Mouse (Mus musculus): ENCODE results near the gene Clcn1.
A peak's percentile ranks its signal among the peaks of the same experiment; 100 is the strongest.

Gene Clcn1

GRCm38 (mm10) chr6:42350021-42350967 lies 63.8 kb downstream of the Clcn1 start:
- peak; percentile 77 for DNase-seq (ENCODE audit: low read depth, low spot score)

DNA sequence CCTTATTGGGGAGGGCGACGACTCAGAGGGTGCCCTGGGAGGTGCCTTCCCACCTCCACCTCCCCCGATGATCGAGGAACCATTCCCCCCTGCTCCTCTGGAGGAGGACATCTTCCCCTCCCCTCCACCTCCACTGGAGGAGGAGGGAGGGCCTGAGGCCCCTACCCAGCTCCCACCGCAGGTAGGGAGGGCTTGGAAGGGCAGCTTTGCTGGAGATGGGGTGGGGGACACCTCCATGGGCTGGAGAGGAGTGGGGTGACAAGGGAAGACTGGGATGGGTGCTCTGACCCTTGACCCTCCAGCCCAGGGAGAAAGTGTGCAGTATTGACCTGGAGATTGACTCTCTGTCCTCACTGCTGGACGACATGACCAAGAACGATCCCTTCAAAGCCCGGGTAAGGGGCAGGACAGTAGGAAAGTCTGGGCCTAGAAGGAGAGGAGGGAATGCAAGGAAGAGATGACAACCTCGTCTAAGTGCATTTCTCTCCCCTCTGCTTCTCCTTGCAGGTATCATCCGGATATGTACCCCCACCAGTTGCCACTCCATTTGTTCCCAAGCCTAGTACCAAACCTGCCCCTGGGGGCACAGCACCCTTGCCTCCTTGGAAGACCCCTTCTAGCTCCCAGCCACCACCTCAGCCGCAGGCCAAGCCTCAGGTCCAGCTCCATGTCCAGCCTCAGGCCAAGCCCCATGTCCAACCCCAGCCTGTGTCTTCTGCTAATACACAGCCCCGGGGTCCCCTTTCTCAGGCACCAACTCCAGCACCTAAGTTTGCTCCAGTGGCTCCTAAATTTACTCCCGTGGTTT lies 64.7 kb downstream of the Clcn1 start:
- no peak for DNase-seq (ENCODE audit: low read depth, low spot score)

DNA sequence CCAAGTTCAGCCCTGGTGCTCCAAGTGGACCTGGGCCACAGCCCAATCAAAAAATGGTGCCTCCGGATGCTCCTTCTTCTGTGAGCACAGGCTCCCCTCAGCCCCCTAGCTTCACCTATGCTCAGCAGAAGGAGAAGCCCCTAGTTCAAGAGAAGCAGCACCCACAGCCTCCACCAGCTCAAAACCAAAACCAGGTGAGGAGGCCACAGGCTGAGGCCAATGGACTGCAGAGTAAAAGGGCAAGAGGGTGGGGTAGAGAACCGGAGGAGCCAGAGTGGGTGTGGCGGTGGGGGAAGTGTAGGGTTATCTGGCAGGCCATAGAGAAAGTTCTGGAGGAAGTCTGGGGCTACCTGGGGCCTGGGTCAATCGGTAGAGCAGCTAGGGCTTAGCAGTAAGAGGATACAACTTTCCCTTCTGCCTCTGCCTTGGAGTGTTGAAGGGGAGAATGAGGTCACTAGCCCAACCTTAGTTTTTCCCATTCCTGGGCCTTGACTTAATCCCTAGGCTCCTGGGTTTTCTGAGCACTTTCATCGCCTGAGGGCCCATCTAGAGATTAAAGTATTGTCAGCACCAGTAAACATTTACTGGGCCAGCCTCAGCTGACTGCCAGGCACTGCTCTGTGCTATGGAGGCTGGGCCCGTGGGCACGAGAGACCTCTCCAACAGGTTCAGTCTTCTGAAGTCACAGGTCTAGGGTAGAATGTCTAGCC lies 65.4 kb downstream of the Clcn1 start:
- no peak for DNase-seq (ENCODE audit: low read depth, low spot score)

DNA sequence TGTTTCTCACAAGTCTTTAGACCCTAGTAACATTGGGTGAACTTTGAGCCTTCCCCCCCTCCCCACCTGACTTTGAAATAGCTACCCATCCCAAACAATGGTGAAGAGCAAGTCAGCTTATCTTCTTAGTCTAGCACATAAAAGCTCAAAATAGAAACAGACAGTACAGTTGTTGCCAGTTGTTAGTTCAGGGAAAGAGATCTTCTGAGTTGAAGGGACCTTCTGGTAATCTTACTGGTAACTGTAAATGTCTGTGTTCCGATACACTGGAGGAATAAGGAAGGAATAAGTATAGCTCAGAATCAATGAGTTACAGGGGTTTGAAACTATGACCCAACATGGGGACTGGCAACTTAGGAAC lies 66.0 kb downstream of the Clcn1 start:
- DNase-seq (ENCODE audit: low read depth, low spot score), result no peak

GRCm38 (mm10) chr6:42353180-42353579 lies 66.7 kb downstream of the Clcn1 start:
- DNase-seq (ENCODE audit: low read depth, low spot score), result no peak

DNA sequence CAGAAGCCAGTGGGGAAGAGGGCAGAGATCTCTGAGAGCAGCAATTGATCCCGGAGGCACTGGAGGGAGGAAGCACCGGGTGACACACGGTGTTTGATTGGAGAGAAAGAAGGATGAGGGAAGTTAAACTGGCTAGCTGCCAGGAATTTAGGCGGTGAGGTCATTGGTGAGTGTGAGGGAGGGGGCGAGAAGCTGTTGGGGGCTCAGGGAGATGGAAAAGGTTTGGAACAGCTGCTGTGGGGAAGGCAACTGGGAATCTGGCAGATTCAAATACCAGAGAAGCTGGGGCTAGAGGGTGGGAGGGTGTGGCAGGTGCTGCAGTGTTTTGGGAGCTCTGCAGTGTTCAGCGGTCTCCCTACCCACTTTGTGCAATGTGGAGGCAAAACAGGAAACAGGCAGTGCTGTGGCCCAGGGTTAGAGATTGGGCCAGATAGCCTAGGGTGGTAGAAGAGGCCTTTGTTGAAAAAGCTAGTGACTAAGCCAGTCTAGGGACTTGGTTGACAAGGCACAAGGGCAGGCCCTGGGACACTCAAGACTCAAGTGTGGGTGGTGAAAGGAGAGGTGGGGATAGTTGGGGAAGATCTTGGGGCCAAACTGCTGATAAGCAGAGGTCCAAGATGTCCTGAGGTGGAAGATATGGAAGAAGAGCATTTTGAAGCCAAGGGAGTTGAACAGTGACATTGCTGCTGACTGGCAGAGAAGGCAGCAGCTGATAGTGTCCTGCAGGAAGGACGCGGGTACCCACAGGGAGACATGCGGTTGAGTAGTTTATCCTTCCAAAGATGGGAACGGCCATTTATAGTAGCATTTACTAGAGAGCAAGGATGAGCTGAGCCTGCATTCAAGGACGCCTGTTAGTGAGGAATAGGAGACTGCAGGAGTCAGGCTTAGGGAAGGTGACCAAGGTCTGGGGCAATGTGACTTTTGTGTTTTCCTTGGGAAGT lies 67.9 kb downstream of the Clcn1 start:
- peak; percentile 13 for DNase-seq (ENCODE audit: low read depth, low spot score)

GRCm38 (mm10) chr6:42355366-42355765 lies 68.9 kb downstream of the Clcn1 start:
- DNase-seq (ENCODE audit: low read depth, low spot score), result no peak

DNA sequence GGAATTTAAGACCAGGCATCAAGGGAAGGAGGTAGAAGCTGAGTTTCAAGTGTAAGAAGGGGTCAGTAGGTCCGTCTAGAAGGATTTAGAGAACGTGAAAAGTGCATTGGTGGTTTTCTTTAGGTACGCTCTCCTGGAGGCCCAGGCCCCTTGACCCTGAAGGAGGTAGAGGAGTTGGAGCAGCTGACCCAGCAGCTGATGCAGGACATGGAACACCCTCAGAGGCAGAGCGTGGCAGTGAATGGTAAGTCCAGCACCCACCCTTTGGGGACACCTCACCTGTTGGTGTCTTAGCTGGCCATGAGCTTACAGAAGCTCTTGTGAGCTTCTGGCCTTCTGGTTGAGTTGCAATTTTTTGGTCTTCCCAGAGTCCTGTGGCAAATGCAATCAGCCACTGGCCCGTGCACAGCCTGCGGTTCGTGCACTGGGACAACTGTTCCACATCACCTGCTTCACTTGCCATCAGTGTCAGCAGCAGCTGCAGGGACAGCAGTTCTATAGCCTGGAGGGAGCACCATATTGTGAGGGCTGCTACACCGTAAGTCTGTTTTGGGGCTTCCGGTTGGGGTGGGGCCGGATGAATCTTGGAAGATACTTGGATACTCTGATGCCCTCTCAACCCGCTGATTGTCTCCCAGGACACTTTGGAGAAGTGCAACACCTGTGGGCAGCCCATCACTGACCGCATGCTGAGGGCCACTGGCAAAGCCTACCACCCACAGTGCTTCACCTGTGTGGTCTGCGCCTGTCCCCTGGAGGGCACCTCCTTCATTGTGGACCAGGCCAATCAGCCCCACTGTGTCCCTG lies 69.5 kb downstream of the Clcn1 start:
- no peak for DNase-seq (ENCODE audit: low read depth, low spot score)

DNA sequence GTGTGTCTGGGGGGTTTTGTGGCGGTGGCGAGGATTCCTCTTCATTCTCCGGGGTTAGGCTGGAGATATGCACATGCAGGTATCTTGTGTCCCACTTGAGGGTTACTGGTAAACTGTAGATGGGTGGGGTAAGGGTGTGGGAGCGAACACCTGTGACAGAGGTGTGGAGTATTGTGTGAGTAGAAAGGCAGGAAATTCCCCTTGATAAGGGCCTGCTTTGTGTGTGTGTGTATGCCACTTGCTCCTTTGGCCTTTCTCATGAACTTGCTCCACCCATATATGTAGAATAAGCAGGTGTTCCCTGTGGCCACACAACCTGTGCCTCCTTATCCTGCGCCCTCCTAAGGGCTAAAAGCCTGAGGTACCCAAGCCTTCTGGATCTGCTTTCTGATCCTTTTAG lies 70.4 kb downstream of the Clcn1 start:
- DNase-seq (ENCODE audit: low read depth, low spot score), result peak; percentile 9

- no peak for DNase-seq (ENCODE audit: low read depth, low spot score)
Observed at GRCm38 (mm10) chr6:42357901-42358300, 71.4 kb downstream of the Clcn1 start.

DNA sequence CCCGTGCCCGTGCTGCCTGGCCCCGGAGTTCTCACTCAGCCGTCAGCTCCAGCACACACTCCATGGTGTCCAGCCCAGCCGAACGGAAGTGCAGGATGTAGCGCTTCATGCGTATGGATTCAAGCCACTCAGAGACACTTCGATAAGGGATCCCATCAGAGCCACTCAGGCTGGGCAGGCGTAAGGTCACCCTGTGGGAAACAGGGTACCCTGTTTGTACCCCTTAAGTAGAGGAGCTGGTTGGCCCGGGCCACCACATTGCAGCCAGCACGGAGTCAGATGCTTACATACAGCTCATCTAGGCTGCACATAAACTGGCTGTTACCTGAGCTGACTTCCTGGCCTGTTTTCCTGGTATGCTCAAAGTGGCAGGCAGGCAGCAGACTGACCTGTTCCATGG lies 72.4 kb downstream of the Clcn1 start:
- DNase-seq (ENCODE audit: low read depth, low spot score), result no peak

GRCm38 (mm10) chr6:42359364-42360147 lies 73.1 kb downstream of the Clcn1 start:
- DNase-seq (ENCODE audit: low read depth, low spot score), result no peak

- no peak for DNase-seq (ENCODE audit: low read depth, low spot score)
Observed at GRCm38 (mm10) chr6:42360231-42360840, 73.9 kb downstream of the Clcn1 start.

DNA sequence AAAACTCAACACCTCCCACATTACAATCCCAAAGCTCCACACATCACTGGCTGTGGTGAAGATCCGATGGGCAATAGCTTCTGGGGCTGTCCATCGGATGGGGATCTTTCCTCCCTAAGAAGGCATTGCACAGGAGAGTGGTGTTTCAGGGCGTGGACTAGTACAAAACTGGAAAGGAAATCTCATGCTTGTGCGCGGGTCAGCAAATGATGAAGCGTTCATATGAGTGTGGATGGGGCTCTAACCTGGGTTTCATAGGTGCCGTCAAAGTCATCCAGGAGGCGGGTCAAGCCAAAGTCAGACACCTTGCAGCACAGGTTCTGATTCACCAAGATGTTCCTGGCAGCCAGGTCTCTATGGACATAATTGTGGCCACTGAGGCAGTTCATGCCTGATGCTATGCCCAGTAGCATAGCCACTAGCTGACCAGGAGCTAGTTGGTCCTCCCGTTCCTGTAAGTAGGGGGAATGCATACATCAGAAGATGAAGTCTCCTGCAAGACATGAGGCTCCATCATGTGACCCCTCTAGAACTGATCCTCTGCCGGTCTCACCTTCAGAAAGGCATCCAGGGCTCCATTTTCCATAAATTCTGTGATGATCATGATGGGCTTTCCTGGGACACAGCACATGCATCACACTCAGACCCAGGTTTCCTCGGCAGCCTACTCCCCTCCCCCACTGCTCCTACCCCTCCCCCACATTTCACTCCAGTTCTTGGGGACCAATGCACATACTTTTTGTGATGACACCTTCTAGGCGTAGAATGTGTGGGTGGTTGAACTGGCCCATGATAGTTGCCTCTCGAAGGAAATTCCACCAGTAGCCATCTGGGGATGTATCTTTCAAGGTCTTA lies 74.8 kb downstream of the Clcn1 start:
- no peak for DNase-seq (ENCODE audit: low read depth, low spot score)

DNA sequence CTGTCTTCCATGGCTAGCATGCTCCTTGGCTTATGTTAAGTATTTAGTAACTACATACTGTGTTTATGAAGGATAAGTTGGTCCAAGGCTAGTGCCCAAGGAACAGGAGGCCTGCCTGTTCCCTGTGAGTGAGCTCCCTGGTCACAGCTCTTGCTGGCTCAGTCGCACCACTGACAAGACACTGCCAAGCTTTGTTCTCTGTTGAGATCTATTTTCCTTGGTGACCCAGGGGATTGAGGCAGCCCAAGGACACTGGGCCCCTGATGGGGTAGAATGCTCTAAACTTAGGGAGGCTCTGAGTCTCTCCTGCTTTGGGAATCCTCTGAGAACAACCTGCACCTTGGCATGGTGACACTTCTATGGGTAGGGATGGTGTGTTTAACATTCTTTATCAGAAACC lies 75.6 kb downstream of the Clcn1 start:
- no peak for DNase-seq (ENCODE audit: low read depth, low spot score)

GRCm38 (mm10) chr6:42362497-42362896 lies 76.0 kb downstream of the Clcn1 start:
- DNase-seq (ENCODE audit: low read depth, low spot score), result no peak

DNA sequence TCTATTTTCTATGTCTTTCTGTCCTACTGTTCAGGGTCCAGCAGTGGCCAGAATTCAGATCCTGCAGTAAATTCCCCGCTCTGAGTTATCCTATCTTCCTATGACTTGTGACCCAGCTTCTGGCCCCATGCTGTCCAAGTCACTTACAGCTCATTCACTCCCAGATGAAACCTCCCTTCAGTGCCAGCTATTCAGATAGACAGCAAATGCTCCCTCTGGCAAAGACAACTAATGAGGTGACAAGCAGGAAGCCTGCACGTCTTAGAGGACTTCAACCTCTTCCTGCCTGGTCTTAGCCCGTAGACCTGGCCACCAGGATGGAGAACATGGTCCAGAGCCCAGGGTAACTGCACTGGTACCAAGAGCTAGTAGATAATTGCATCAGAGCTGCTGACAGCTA lies 76.5 kb downstream of the Clcn1 start:
- DNase-seq (ENCODE audit: low read depth, low spot score), result no peak

GRCm38 (mm10) chr6:42364066-42364465 lies 77.6 kb downstream of the Clcn1 start:
- no peak for DNase-seq (ENCODE audit: low read depth, low spot score)

All from R1 (cell line).